Mouse (Mus musculus): ENCODE data around the gene Jak2. TPM values are rescaled to one million over a fixed set of nuclear protein-coding genes. Genes with fewer than 3 reads are reported as not detected.

The Jak2 gene
- polyA plus RNA-seq, 1 experiment: 7.7 TPM

GRCm38 (mm10) chr19:29294756-29295155 lies 43.1 kb downstream of the Jak2 start:
- no peak overlapping the region for H3K4me3 ChIP-seq (ENCODE audit: extremely low read depth, insufficient read depth, insufficient read length)
- no peak for TF ChIP-seq CTCF (IDR thresholded peaks at IDR 0.05; ENCODE audit: extremely low read depth, insufficient read depth, insufficient read length, insufficient replicate concordance)
- TF ChIP-seq POLR2A (IDR thresholded peaks at IDR 0.05; ENCODE audit: low read depth, low read length): no peak
- no peaks in the 10 kb centered on the region for H3K27me3 ChIP-seq (ENCODE audit: control insufficient read depth, insufficient read depth, low read length)
- no peaks in the 10 kb centered on the region for H3K4me1 ChIP-seq (ENCODE audit: control insufficient read depth, insufficient read depth, insufficient read length)
- H3K27ac ChIP-seq (ENCODE audit: insufficient read depth, low read length): no peak overlapping the region
- no peak for DNase-seq (ENCODE audit: low read depth in 1 of 2, low spot score in 2 of 2)
- H3K36me3 ChIP-seq (ENCODE audit: control insufficient read depth, insufficient read depth, low read length): peaks cover 46% of the 10 kb centered on the region
- 72% methylated on average over 2 of the region's 2 CpGs for WGBS

GRCm38 (mm10) chr19:29296166-29296565 lies 44.5 kb downstream of the Jak2 start:
- no peak overlapping the region for H3K4me3 ChIP-seq (ENCODE audit: extremely low read depth, insufficient read depth, insufficient read length)
- TF ChIP-seq POLR2A (IDR thresholded peaks at IDR 0.05; ENCODE audit: low read depth, low read length): no peak
- no peak for TF ChIP-seq CTCF (IDR thresholded peaks at IDR 0.05; ENCODE audit: extremely low read depth, insufficient read depth, insufficient read length, insufficient replicate concordance)
- no peaks in the 10 kb centered on the region for H3K4me1 ChIP-seq (ENCODE audit: control insufficient read depth, insufficient read depth, insufficient read length)
- H3K36me3 ChIP-seq (ENCODE audit: control insufficient read depth, insufficient read depth, low read length): peaks cover 46% of the 10 kb centered on the region
- H3K27ac ChIP-seq (ENCODE audit: insufficient read depth, low read length): no peak overlapping the region
- no peak for DNase-seq (ENCODE audit: low read depth in 1 of 2, low spot score in 2 of 2)
- H3K27me3 ChIP-seq (ENCODE audit: control insufficient read depth, insufficient read depth, low read length): no peaks in the 10 kb centered on the region

GRCm38 (mm10) chr19:29297366-29297765 lies 45.7 kb downstream of the Jak2 start:
- no peaks in the 10 kb centered on the region for H3K27me3 ChIP-seq (ENCODE audit: control insufficient read depth, insufficient read depth, low read length)
- TF ChIP-seq CTCF (IDR thresholded peaks at IDR 0.05; ENCODE audit: extremely low read depth, insufficient read depth, insufficient read length, insufficient replicate concordance): no peak
- no peak for TF ChIP-seq POLR2A (IDR thresholded peaks at IDR 0.05; ENCODE audit: low read depth, low read length)
- no peak for DNase-seq (ENCODE audit: low read depth in 1 of 2, low spot score in 2 of 2)
- no peak overlapping the region for H3K4me3 ChIP-seq (ENCODE audit: extremely low read depth, insufficient read depth, insufficient read length)
- peaks cover 43% of the 10 kb centered on the region for H3K36me3 ChIP-seq (ENCODE audit: control insufficient read depth, insufficient read depth, low read length)
- no peaks in the 10 kb centered on the region for H3K4me1 ChIP-seq (ENCODE audit: control insufficient read depth, insufficient read depth, insufficient read length)
- no peak overlapping the region for H3K27ac ChIP-seq (ENCODE audit: insufficient read depth, low read length)
- 87% methylated on average over 1 of the region's 1 CpGs for WGBS

- Histone ChIP-seq H3K27me3 (ENCODE audit: control insufficient read depth, insufficient read depth, low read length) (no peaks in the 10 kb centered on the region), H3K27ac (ENCODE audit: insufficient read depth, low read length) (no peak overlapping the region), H3K36me3 (ENCODE audit: control insufficient read depth, insufficient read depth, low read length) (peaks cover 40% of the 10 kb centered on the region), H3K4me3 (ENCODE audit: extremely low read depth, insufficient read depth, insufficient read length) (no peak overlapping the region), H3K4me1 (ENCODE audit: control insufficient read depth, insufficient read depth, insufficient read length) (no peaks in the 10 kb centered on the region)
- DNase-seq (ENCODE audit: low read depth in 1 of 2, low spot score in 2 of 2): no peak
- WGBS: 95% methylated on average over 13 of the region's 13 CpGs
- TF ChIP-seq CTCF (IDR thresholded peaks at IDR 0.05; ENCODE audit: extremely low read depth, insufficient read depth, insufficient read length, insufficient replicate concordance): no peak
Observed at GRCm38 (mm10) chr19:29300919-29301318, 49.3 kb downstream of the Jak2 start.

- H3K4me3 ChIP-seq (ENCODE audit: extremely low read depth, insufficient read depth, insufficient read length): no peak overlapping the region
- H3K36me3 ChIP-seq (ENCODE audit: control insufficient read depth, insufficient read depth, low read length): peaks cover 40% of the 10 kb centered on the region
- WGBS: 70% methylated on average over 2 of the region's 2 CpGs
- H3K27me3 ChIP-seq (ENCODE audit: control insufficient read depth, insufficient read depth, low read length): no peaks in the 10 kb centered on the region
- no peak overlapping the region for H3K27ac ChIP-seq (ENCODE audit: insufficient read depth, low read length)
- no peaks in the 10 kb centered on the region for H3K4me1 ChIP-seq (ENCODE audit: control insufficient read depth, insufficient read depth, insufficient read length)
- no peak for TF ChIP-seq POLR2A (IDR thresholded peaks at IDR 0.05; ENCODE audit: low read depth, low read length)
- TF ChIP-seq CTCF (IDR thresholded peaks at IDR 0.05; ENCODE audit: extremely low read depth, insufficient read depth, insufficient read length, insufficient replicate concordance): no peak
- DNase-seq (ENCODE audit: low read depth in 1 of 2, low spot score in 2 of 2): no peak
Observed at GRCm38 (mm10) chr19:29302119-29302518, 50.5 kb downstream of the Jak2 start.

GRCm38 (mm10) chr19:29308832-29309231 lies 57.2 kb downstream of the Jak2 start:
- H3K4me3 ChIP-seq (ENCODE audit: extremely low read depth, insufficient read depth, insufficient read length): no peak overlapping the region
- peaks cover 28% of the 10 kb centered on the region for H3K36me3 ChIP-seq (ENCODE audit: control insufficient read depth, insufficient read depth, low read length)

GRCm38 (mm10) chr19:29311791-29312190 lies 60.2 kb downstream of the Jak2 start:
- Histone ChIP-seq H3K36me3 (ENCODE audit: control insufficient read depth, insufficient read depth, low read length) (peaks cover 21% of the 10 kb centered on the region), H3K27ac (ENCODE audit: insufficient read depth, low read length) (no peak overlapping the region), H3K27me3 (ENCODE audit: control insufficient read depth, insufficient read depth, low read length) (no peaks in the 10 kb centered on the region), H3K4me3 (ENCODE audit: extremely low read depth, insufficient read depth, insufficient read length) (no peak overlapping the region), H3K4me1 (ENCODE audit: control insufficient read depth, insufficient read depth, insufficient read length) (no peaks in the 10 kb centered on the region)
- 95% methylated on average over 8 of the region's 8 CpGs for WGBS
- TF ChIP-seq CTCF (IDR thresholded peaks at IDR 0.05; ENCODE audit: extremely low read depth, insufficient read depth, insufficient read length, insufficient replicate concordance) (no peak), POLR2A (IDR thresholded peaks at IDR 0.05; ENCODE audit: low read depth, low read length) (no peak)
- no peak for DNase-seq (ENCODE audit: low read depth in 1 of 2, low spot score in 2 of 2)

More at GRCm38 (mm10) chr19:29308832-29309231, 57.2 kb downstream of the Jak2 start:
- H3K4me1 ChIP-seq (ENCODE audit: control insufficient read depth, insufficient read depth, insufficient read length): no peaks in the 10 kb centered on the region
- H3K27ac ChIP-seq (ENCODE audit: insufficient read depth, low read length): no peak overlapping the region
- DNase-seq (ENCODE audit: low read depth in 1 of 2, low spot score in 2 of 2): no peak
- TF ChIP-seq POLR2A (IDR thresholded peaks at IDR 0.05; ENCODE audit: low read depth, low read length) (no peak), CTCF (IDR thresholded peaks at IDR 0.05; ENCODE audit: extremely low read depth, insufficient read depth, insufficient read length, insufficient replicate concordance) (no peak)
- no peaks in the 10 kb centered on the region for H3K27me3 ChIP-seq (ENCODE audit: control insufficient read depth, insufficient read depth, low read length)
